In the genomic region with DNA sequence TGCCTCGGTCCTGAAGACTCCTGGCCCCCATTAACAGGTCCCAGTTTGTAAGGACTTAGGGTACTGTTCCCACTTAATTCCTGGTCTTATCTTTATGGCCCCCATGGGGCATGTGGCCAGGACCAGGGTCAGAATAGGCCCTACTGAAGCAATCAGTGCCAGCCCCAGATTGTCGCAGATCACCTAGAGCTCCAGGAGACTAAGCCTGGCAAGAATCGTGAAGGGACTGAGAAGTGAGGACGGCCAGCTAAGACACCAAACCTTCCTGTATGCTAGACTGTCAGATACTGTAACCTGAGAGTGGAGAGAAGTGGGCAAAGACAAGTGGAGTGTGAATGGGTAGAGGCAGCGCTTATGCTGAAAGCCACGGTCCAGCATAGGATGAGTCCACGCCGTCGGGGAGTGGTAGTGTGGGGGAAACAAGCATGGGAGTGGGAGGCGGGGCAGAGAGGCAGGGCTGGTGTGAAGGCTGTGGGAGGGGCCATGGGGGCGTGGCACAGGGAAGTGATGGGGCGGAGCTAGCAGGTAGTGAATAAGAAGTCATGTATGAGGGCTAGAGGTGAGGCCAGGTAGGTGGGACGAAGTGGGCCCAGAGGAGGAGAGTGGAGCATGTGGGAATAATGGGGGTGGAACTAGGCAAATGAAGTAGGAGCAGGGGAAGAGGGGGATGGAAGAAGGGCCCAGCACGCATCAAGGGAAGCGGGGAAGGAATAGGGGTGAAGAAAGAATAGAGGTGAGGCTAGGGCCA, we compare ENCODE assay signal across 8 mouse cellular contexts. TPM values are rescaled to one million over a fixed set of nuclear protein-coding genes. Genes with fewer than 3 reads are reported as not detected.
DNase-seq lines count a peak whose midpoint lies in the region; ATAC-seq lines count a peak whose summit lies in the region.

No protein-coding gene starts in this region.

- H3K4me3 ChIP-seq in neural tube, embryonic 11.5 days (ENCODE audit: low read depth, low read length) = no peak overlapping the region
- H3K4me3 ChIP-seq in forebrain, embryonic 12.5 days (replicated peaks) = peak overlapping the region; percentile 81
- peak overlapping the region; percentile 79 for H3K4me3 ChIP-seq in limb, embryonic 10.5 days
- no peak overlapping the region for H3K4me3 ChIP-seq in midbrain, embryonic 12.5 days

- intact Hi-C loops in heart, postnatal 25 days (cut with DNase I) = no loop called here

- no peak overlapping the region for H3K27ac ChIP-seq in neural tube, embryonic 11.5 days (ENCODE audit: low read depth, low read length)
- H3K27ac ChIP-seq in forebrain, embryonic 12.5 days = no peak overlapping the region
- no peak overlapping the region for H3K27ac ChIP-seq in limb, embryonic 10.5 days
- no peak overlapping the region for H3K27ac ChIP-seq in midbrain, embryonic 12.5 days (replicated peaks)

- H3K4me1 ChIP-seq in neural tube, embryonic 11.5 days (ENCODE audit: control insufficient read depth, insufficient read depth, low read length) = peaks cover 7% of the 10 kb centered on the region; the same call in 1 of the 2 replicates
- peaks cover 22% of the 10 kb centered on the region for H3K4me1 ChIP-seq in forebrain, embryonic 12.5 days
- H3K4me1 ChIP-seq in limb, embryonic 10.5 days = peaks cover 27% of the 10 kb centered on the region
- peaks cover 17% of the 10 kb centered on the region for H3K4me1 ChIP-seq in midbrain, embryonic 12.5 days

- no peak overlapping the region for H3K9ac ChIP-seq in neural tube, embryonic 11.5 days (ENCODE audit: low read length)
- no peak overlapping the region for H3K9ac ChIP-seq in forebrain, embryonic 12.5 days
- no peak overlapping the region for H3K9ac ChIP-seq in midbrain, embryonic 12.5 days (replicated peaks)

- DNase-seq in neural tube, embryonic 11.5 days (ENCODE audit: low spot score) = no peak
- no peak for DNase-seq in neural tube, embryonic 10.5 days (ENCODE audit: extremely low spot score, low spot score)
- peak; percentile 44 for DNase-seq in limb, embryonic 10.5 days (ENCODE audit: low spot score)
- no peak for DNase-seq in right cerebral cortex, postnatal 4 days
- DNase-seq in right cerebral cortex, postnatal 25 days = no peak
- DNase-seq in heart, postnatal 25 days (ENCODE audit: low spot score) = no peak

- WGBS in neural tube, embryonic 11.5 days = 9% methylated on average over 15 of the region's 15 CpGs
- 14% methylated on average over 15 of the region's 15 CpGs for WGBS in forebrain, embryonic 12.5 days
- WGBS in limb, embryonic 10.5 days = 10% methylated on average over 15 of the region's 15 CpGs
- WGBS in midbrain, embryonic 12.5 days = 12% methylated on average over 15 of the region's 15 CpGs

- H3K9me3 ChIP-seq in neural tube, embryonic 11.5 days (ENCODE audit: control insufficient read depth, low read length) = no peaks in the 10 kb centered on the region
- H3K9me3 ChIP-seq in forebrain, embryonic 12.5 days = no peaks in the 10 kb centered on the region
- H3K9me3 ChIP-seq in limb, embryonic 10.5 days (replicated peaks) = no peaks in the 10 kb centered on the region
- no peaks in the 10 kb centered on the region for H3K9me3 ChIP-seq in midbrain, embryonic 12.5 days

- H3K4me2 ChIP-seq in neural tube, embryonic 11.5 days (ENCODE audit: low read depth) = peak overlapping the region; percentile 88; the same call in 1 of the 2 replicates
- peak overlapping the region; percentile 87 for H3K4me2 ChIP-seq in forebrain, embryonic 12.5 days
- H3K4me2 ChIP-seq in midbrain, embryonic 12.5 days (replicated peaks) = peak overlapping the region; percentile 70

- peaks cover 7% of the 10 kb centered on the region for H3K27me3 ChIP-seq in neural tube, embryonic 11.5 days (ENCODE audit: control insufficient read depth, insufficient read depth, low read length)
- H3K27me3 ChIP-seq in forebrain, embryonic 12.5 days = peaks cover 26% of the 10 kb centered on the region
- H3K27me3 ChIP-seq in limb, embryonic 10.5 days (ENCODE audit: low read depth, poor library complexity, severe bottlenecking) = peaks cover 47% of the 10 kb centered on the region
- H3K27me3 ChIP-seq in midbrain, embryonic 12.5 days = peaks cover 38% of the 10 kb centered on the region

- no peaks in the 10 kb centered on the region for H3K36me3 ChIP-seq in neural tube, embryonic 11.5 days (ENCODE audit: control insufficient read depth, insufficient read depth, low read length)
- H3K36me3 ChIP-seq in forebrain, embryonic 12.5 days (replicated peaks) = peaks cover 10% of the 10 kb centered on the region
- no peaks in the 10 kb centered on the region; the same call in 1 of the 2 replicates for H3K36me3 ChIP-seq in limb, embryonic 10.5 days
- peaks cover 8% of the 10 kb centered on the region for H3K36me3 ChIP-seq in midbrain, embryonic 12.5 days

- ATAC-seq in neural tube, embryonic 11.5 days (ENCODE audit: insufficient read depth, low FRiP score, low TSS enrichment) = peak; percentile 20; the same call in 1 of the 2 replicates
- peak; percentile 19 for ATAC-seq in forebrain, embryonic 12.5 days (ENCODE audit: low FRiP score)
- ATAC-seq in midbrain, embryonic 12.5 days (ENCODE audit: low FRiP score, low read depth) = peak; percentile 11

RNA-seq across cellular contexts. Expression of gene Slc29a4, which starts 8.7 kb away (rescaled TPM):
- 36.9 and 39.4 TPM in 2 replicates for polyA plus RNA-seq in neural tube, embryonic 11.5 days (2014; fragmentation: Nextera tagmentation; extraction: Ambion mirVana)
- polyA plus RNA-seq in forebrain, embryonic 12.5 days (2016; fragmentation: Nextera tagmentation; extraction: Ambion mirVana) = 43.4 and 44.9 TPM in 2 replicates
- polyA plus RNA-seq in limb, embryonic 10.5 days (2016; fragmentation: Nextera tagmentation; extraction: Ambion mirVana) = 15.5 and 17.5 TPM in 2 replicates
- 49.3 and 50.3 TPM in 2 replicates for polyA plus RNA-seq in midbrain, embryonic 12.5 days (2016; fragmentation: Nextera tagmentation; extraction: Ambion mirVana)
- total RNA-seq in heart, postnatal 25 days (2021) = under 1 TPM; 0.34 to 0.65 TPM

Comparison
In these comparisons a context has a peak if more than half of its experiments do, and no peak if none do; other contexts are left out.
1. H3K4me3 ChIP-seq: peak in forebrain, embryonic 12.5 days (single experiment) and limb, embryonic 10.5 days (single experiment); none in neural tube, embryonic 11.5 days (single experiment) and midbrain, embryonic 12.5 days (single experiment).
2. Peak in every context shown above with its lines, with median percentiles within 50 percentile points of each other: ATAC-seq and H3K4me2 ChIP-seq.